Mouse (Mus musculus) heart, embryonic 15.5 days (tissue): ENCODE measurements at regions not wholly inside any gene's neighbourhood (a gene's known extent, or its start where the extent isn't known, plus 50 kb on each side); places are given as distances from the start of the nearest gene placed in this dataset.

Source experiments
- ATAC-seq: fragments of 200-750 bp; cut with Nextera tagmentation; replicated peaks from 2 replicates; pipeline ENCODE4 v1.8.0; 2017; ENCODE audit warnings: low read depth, moderate TSS enrichment; ENCODE audit not compliant: insufficient number of reproducible peaks, insufficient read depth, low FRiP score
- H3K27ac ChIP-seq: fragments of 300-500 bp; sonication (generic); 2 replicates; pipeline ENCODE4 v1.5.1; 2015; ENCODE audit warnings: mild to moderate bottlenecking, inconsistent platforms
- H3K27me3 ChIP-seq: fragments of 300-500 bp; sonication (generic); 2 replicates; pipeline ENCODE4 v1.6.1; 2015; ENCODE audit warnings: inconsistent platforms
- H3K36me3 ChIP-seq: fragments of 300-500 bp; sonication (generic); 2 replicates; pipeline ENCODE4 v1.6.1; 2015; ENCODE audit warnings: mild to moderate bottlenecking, inconsistent platforms
- H3K4me1 ChIP-seq: fragments of 300-500 bp; sonication (generic); replicated peaks from 2 replicates; pipeline ENCODE4 v1.6.1; 2015; ENCODE audit warnings: inconsistent platforms
- H3K4me2 ChIP-seq: fragments of 300-500 bp; sonication (generic); 2 replicates; pipeline ENCODE4 v1.6.1; 2015; ENCODE audit warnings: inconsistent platforms, mild to moderate bottlenecking, moderate library complexity
- H3K4me3 ChIP-seq: fragments of 300-500 bp; sonication (generic); 2 replicates; pipeline ENCODE4 v1.5.1; 2015; ENCODE audit warnings: mild to moderate bottlenecking, inconsistent platforms
- H3K9ac ChIP-seq: fragments of 300-500 bp; sonication (generic); 2 replicates; pipeline ENCODE4 v1.6.1; 2015; ENCODE audit warnings: mild to moderate bottlenecking, inconsistent platforms
- H3K9me3 ChIP-seq: fragments of 300-500 bp; sonication (generic); replicated peaks from 2 replicates; pipeline ENCODE4 v1.6.1; 2016; ENCODE audit warnings: inconsistent platforms
- WGBS: fragments of 180-500 bp; shearing (Covaris S2); methylation state at CpG from one replicate; pipeline ENCODE4 v1.1.7; 2015; ENCODE audit warnings: mixed read lengths; 5-methylcytosine and 5-hydroxymethylcytosine counted together

DNA sequence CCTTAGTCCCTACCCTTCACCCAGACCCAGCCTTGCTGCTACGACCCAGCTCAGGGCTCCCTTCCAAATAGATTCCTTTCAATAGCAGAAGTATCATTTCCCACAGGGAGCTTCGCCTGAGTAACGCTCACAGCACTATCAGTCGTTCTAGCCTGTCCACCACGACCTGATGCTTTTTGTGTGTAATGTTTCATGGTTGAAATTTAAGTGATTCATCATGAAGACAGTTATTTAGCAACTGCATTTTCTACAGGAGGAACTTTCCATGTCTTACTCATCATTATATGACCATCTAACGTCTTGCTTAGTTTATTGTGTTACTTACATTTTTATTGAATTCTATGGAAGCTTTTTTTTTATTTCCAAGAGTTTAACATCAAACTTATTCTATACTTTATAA lies 314.5 kb upstream of the Acvr2a start:
- no peak for ATAC-seq
- H3K27ac ChIP-seq: no peak overlapping the region
- no peaks in the 10 kb centered on the region for H3K27me3 ChIP-seq
- no peaks in the 10 kb centered on the region for H3K36me3 ChIP-seq
- no peak overlapping the region for H3K4me3 ChIP-seq
- H3K9me3 ChIP-seq: no peaks in the 10 kb centered on the region
- WGBS: 72% methylated on average over 6 of the region's 6 CpGs
- H3K4me2 ChIP-seq: no peak overlapping the region
- no peak overlapping the region for H3K9ac ChIP-seq
- H3K4me1 ChIP-seq: no peaks in the 10 kb centered on the region

DNA sequence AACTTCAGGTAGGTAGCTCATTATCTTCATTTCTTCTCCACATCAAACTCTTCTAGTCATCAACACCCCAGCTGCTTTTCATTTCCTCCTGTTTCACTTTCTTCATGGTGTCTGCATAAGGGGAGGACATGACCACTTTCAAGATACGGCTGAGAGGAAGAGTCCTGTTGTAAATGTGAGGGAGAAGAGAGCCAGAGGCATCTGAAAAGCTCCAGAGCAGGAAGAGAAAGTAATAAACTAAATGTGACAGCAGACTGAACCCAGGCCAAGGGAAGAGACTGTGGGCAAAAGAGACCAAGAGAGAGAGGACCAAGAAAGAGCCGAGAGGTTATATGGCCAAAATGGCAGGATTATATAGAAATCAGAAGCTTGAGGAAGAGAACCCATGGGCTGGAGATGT lies 312.5 kb upstream of the Acvr2a start:
- Histone ChIP-seq H3K4me1 (no peaks in the 10 kb centered on the region), H3K4me3 (no peak overlapping the region), H3K27ac (no peak overlapping the region), H3K27me3 (no peaks in the 10 kb centered on the region), H3K9me3 (no peaks in the 10 kb centered on the region), H3K4me2 (no peak overlapping the region), H3K9ac (no peak overlapping the region), H3K36me3 (no peaks in the 10 kb centered on the region)
- no peak for ATAC-seq
- 47% methylated on average over 2 of the region's 2 CpGs for WGBS

DNA sequence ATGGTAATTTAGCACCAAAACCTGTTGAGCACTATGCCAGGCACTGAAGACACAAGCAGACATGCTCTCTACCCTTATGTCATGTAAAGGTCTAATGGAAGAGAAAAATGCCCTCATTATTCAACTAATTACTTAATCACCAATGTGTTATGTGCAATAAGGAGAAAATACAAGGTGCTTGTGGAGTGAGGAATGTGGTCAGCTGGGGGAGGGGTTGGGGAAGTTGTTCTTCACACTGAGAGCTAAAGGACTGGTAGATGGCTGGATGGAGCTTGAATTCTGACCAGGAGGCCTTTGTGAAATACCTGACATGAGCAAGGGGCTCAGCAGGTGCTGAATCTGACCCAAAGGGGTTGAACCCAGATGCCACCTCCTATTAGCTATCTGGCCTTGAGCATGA lies 300.1 kb upstream of the Acvr2a start:
- Histone ChIP-seq H3K9me3 (no peaks in the 10 kb centered on the region), H3K27me3 (no peaks in the 10 kb centered on the region), H3K4me2 (no peak overlapping the region), H3K9ac (no peak overlapping the region), H3K27ac (no peak overlapping the region), H3K36me3 (no peaks in the 10 kb centered on the region), H3K4me1 (no peaks in the 10 kb centered on the region), H3K4me3 (no peak overlapping the region)
- no peak for ATAC-seq

DNA sequence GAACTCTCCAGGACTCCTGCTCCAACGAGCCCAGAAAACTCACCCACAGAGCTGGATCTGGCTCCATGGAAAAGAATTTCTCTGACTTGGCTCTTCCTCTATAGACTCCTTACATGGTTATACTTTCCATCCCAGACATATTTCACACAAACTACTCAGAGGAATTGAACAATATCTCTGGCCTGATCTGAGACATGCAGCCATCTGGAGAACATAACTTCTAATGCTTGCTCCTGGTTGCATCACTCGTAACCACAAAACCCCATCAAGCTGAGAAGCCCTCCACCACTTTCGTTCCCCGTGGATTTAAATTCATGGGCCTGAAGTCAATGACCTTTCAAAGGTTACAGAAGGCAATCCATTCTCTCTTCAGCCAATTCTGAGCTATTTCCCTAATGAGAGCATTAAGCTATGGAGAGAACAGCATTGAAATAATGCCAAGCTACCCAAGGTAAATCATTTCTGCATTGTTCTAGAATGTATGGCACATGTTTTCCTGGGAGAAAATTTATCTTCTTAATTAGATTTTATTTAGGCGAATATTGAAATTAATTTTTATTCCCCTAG lies 294.0 kb upstream of the Acvr2a start:
- H3K4me3 ChIP-seq: no peak overlapping the region
- ATAC-seq: no peak
- no peaks in the 10 kb centered on the region for H3K27me3 ChIP-seq
- H3K4me2 ChIP-seq: no peak overlapping the region
- H3K9ac ChIP-seq: no peak overlapping the region
- H3K9me3 ChIP-seq: no peaks in the 10 kb centered on the region
- no peak overlapping the region for H3K27ac ChIP-seq
- H3K4me1 ChIP-seq: no peaks in the 10 kb centered on the region
- H3K36me3 ChIP-seq: no peaks in the 10 kb centered on the region
- 75% methylated on average over 5 of the region's 5 CpGs for WGBS

DNA sequence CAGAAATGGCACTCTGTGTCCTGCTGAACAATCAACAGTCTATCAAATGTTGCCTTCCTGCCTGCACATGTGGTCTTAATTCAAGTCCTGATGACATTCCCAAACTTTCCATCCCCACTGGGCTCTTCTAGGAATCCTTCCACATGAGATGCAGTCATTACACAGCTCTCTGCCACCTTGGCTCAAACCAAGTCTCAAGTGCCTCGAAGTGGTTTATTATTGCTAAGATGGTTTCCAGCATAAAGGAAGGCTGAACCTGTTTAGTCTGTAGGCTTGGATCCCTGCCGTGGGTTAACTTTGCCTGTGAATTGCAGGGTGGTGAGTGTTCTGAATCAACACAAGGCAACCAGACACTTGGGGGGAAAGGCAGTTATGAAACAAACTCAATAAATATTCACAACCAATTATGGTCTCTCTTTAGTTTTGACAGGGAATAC lies 293.4 kb upstream of the Acvr2a start:
- no peaks in the 10 kb centered on the region for H3K9me3 ChIP-seq
- H3K4me1 ChIP-seq: no peaks in the 10 kb centered on the region
- H3K27me3 ChIP-seq: no peaks in the 10 kb centered on the region
- no peak overlapping the region for H3K4me2 ChIP-seq
- H3K9ac ChIP-seq: no peak overlapping the region
- no peak overlapping the region for H3K4me3 ChIP-seq
- 77% methylated on average over 2 of the region's 2 CpGs for WGBS
- H3K27ac ChIP-seq: no peak overlapping the region
- ATAC-seq: no peak
- H3K36me3 ChIP-seq: no peaks in the 10 kb centered on the region

DNA sequence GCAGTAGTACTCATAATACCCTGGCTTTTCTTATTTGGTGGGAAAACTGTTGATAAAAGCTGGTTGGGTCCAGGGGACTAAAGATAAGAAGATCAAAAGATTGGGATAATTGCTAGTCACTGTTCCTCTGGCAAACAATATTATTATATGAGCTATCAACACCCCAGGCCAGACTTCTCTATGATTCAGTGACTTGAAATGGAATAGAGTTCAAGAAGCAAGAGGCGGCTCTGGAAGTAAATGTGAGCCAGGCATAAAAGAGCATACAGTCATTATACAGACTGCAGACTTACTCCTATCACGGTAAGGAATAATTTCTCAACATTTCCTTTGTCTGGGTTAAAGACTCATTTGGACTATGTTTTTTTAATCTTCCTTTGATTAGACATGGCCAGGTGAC lies 278.5 kb upstream of the Acvr2a start:
- Histone ChIP-seq H3K36me3 (no peaks in the 10 kb centered on the region), H3K4me3 (no peak overlapping the region), H3K9me3 (no peaks in the 10 kb centered on the region), H3K27me3 (no peaks in the 10 kb centered on the region), H3K4me2 (no peak overlapping the region), H3K9ac (no peak overlapping the region), H3K4me1 (no peaks in the 10 kb centered on the region), H3K27ac (no peak overlapping the region)
- ATAC-seq: no peak
- 82% methylated on average over 2 of the region's 2 CpGs for WGBS

DNA sequence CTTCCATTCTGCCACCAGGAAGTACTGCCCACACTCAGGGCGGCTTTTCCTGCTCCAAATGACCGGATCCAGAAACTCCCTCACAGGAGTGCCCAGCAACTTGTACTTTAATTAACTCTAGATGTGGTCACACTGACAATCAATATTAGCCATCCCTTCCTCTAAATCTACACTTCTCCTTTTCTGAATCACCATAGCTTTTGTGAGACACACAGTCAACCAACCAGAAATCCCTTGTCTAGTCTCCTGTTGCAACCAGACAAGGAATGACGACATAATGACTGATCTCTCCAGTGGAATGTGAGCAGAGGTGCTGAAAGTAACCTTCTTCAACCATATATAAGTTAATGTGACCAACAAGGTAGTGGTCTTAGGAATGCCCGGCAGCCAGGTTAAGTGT lies 277.0 kb upstream of the Acvr2a start:
- H3K4me2 ChIP-seq: no peak overlapping the region
- 78% methylated on average over 4 of the region's 4 CpGs for WGBS
- no peak for ATAC-seq
- H3K27ac ChIP-seq: no peak overlapping the region
- H3K9ac ChIP-seq: no peak overlapping the region
- H3K9me3 ChIP-seq: no peaks in the 10 kb centered on the region
- no peaks in the 10 kb centered on the region for H3K27me3 ChIP-seq
- H3K4me1 ChIP-seq: no peaks in the 10 kb centered on the region
- H3K4me3 ChIP-seq: no peak overlapping the region
- no peaks in the 10 kb centered on the region for H3K36me3 ChIP-seq

DNA sequence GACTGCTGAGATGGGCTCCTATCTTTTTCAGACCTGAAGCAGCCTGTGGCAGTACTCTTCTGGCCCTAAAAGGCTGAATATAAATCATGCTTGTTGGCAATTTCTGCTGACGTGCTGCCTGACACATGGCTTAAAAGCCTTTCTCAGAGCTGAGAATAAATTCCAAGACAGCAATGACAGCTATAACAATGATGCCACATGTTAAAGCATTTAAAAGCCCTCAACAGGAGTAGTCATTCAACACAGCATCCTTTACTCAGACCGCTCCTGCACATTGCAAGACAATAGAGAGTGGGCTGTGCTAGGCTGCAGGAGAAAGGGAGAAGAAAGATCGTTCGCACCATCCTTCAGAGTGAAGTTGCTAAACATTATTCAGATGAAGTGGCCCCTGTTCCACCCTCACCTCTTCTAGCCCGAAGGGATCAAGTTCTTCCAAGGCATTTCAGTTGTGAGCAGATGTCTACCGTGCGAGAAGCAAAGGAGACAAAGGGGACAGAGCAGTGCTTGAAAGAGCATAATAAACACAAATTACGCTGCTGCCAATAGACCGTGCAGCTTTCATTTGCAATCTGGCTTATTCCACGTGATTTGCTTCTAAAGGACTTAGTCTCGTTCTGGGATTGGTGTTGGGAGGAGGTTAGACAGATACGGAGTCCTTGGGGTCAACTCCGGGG lies 275.1 kb upstream of the Acvr2a start:
- no peak overlapping the region for H3K27ac ChIP-seq
- ATAC-seq: no peak
- H3K36me3 ChIP-seq: no peaks in the 10 kb centered on the region

DNA sequence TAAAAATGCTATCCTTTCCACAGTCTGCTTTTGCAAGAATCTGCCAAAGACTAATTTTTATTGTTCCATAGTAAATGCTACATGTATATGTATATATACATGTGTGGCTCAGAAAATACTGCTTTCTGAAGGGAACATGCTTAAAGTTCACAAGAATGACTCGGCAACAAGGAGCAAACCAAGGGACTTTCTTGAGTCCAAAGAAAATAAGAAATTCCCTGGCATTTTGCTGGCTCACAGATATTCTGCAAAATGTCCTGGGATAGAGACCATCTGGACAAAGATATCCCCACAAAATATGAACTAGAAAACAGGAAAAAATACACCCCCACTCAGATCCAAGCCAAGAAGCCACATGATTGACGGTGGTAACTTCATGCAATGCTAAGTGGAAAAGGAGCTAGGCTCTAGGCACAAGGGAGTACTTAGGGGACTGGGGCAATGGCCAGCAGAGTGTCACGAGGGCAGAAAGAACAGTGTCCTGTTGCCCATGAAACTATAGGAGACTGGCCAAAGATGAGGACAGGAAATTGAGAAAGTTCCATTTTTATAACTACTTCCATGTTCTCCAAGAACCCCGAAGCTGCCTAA lies 274.3 kb upstream of the Acvr2a start:
- no peak overlapping the region for H3K9ac ChIP-seq
- no peaks in the 10 kb centered on the region for H3K4me1 ChIP-seq
- WGBS: 60% methylated on average over 4 of the region's 4 CpGs
- no peak overlapping the region for H3K4me3 ChIP-seq
- peak overlapping the region; percentile 27; the same call in 1 of the 2 replicates for H3K27ac ChIP-seq
- no peak for ATAC-seq
- H3K27me3 ChIP-seq: no peaks in the 10 kb centered on the region
- no peaks in the 10 kb centered on the region for H3K36me3 ChIP-seq
- H3K9me3 ChIP-seq: no peaks in the 10 kb centered on the region
- H3K4me2 ChIP-seq: no peak overlapping the region

More for the DNA sequence above, 275.1 kb upstream of the Acvr2a start:
- Histone ChIP-seq H3K9me3 (no peaks in the 10 kb centered on the region), H3K4me2 (no peak overlapping the region), H3K9ac (no peak overlapping the region), H3K4me1 (no peaks in the 10 kb centered on the region), H3K27me3 (no peaks in the 10 kb centered on the region), H3K4me3 (no peak overlapping the region)
- 71% methylated on average over 13 of the region's 13 CpGs for WGBS

DNA sequence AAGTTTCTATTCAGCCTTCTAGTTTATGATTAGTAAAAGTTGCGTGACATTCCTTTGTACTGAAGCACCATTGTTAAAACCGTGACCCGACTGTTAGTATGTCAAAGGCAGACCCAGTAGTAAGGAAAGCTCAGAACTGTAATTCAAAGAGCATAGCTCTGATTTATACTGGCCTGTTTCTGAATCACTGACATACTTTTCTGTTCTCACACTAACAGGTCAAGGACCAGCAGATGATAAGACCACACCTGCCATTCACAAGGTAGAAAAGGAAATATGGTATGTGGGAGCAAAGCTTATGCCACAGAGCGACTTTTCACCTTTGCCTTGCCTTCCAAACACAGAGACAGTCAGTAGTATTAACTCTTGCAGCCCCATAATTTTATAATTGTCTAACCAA lies 269.5 kb upstream of the Acvr2a start:
- 78% methylated on average over 4 of the region's 4 CpGs for WGBS
- Histone ChIP-seq H3K4me2 (no peak overlapping the region), H3K27me3 (no peaks in the 10 kb centered on the region), H3K4me3 (no peak overlapping the region), H3K9ac (no peak overlapping the region), H3K27ac (no peak overlapping the region), H3K4me1 (no peaks in the 10 kb centered on the region), H3K36me3 (no peaks in the 10 kb centered on the region), H3K9me3 (no peaks in the 10 kb centered on the region)
- no peak for ATAC-seq

DNA sequence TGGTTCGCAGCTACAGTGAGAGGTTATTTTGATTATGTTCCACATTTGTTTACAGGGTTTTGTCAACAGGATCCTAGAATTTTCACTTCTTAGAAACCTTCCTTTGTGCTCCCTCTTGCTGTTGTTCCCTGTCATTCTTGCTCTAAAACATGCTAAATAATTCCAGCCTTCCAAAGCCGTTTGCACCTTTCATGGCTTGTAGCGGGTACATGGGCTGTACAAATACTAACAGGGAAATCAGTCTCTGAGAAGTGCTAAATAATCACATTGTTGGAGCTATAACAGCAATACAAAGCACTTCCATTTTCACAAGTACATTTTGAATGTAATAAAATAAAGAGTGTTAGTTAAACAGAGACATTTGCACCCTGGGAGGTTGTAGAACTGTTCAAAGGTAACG lies 268.8 kb upstream of the Acvr2a start:
- no peak for ATAC-seq
- H3K4me2 ChIP-seq: no peak overlapping the region
- H3K4me1 ChIP-seq: no peaks in the 10 kb centered on the region
- WGBS: 87% methylated on average over 4 of the region's 4 CpGs
- no peaks in the 10 kb centered on the region for H3K27me3 ChIP-seq
- H3K4me3 ChIP-seq: no peak overlapping the region
- H3K36me3 ChIP-seq: no peaks in the 10 kb centered on the region
- H3K9ac ChIP-seq: no peak overlapping the region
- H3K9me3 ChIP-seq: no peaks in the 10 kb centered on the region
- H3K27ac ChIP-seq: no peak overlapping the region

DNA sequence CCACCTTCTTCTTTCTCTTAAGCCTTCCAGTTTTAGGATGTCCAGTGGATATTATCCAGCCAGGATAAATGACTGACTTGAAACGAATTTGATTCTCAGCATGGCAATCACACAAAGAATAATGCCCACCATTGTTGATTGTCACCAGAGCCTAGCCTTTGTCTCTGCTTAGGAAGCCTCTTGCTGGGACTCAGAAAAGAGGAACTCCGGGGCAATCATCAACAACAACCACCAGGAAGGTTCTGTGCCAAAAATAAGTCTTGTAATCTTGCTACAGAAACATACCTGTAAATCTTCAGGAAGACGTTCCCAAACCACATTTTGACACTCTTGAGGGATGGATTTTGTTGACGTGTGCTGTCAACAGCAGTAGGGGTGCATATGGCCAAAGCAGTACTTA lies 268.2 kb upstream of the Acvr2a start:
- no peak overlapping the region for H3K4me2 ChIP-seq
- H3K9me3 ChIP-seq: no peaks in the 10 kb centered on the region
- H3K27me3 ChIP-seq: no peaks in the 10 kb centered on the region
- H3K36me3 ChIP-seq: no peaks in the 10 kb centered on the region
- H3K9ac ChIP-seq: no peak overlapping the region
- WGBS: 54% methylated on average over 4 of the region's 4 CpGs
- H3K27ac ChIP-seq: no peak overlapping the region
- ATAC-seq: no peak
- H3K4me3 ChIP-seq: no peak overlapping the region
- H3K4me1 ChIP-seq: no peaks in the 10 kb centered on the region
